Mouse (Mus musculus): Measurements from ENCODE around the gene Clip3.

DNA sequence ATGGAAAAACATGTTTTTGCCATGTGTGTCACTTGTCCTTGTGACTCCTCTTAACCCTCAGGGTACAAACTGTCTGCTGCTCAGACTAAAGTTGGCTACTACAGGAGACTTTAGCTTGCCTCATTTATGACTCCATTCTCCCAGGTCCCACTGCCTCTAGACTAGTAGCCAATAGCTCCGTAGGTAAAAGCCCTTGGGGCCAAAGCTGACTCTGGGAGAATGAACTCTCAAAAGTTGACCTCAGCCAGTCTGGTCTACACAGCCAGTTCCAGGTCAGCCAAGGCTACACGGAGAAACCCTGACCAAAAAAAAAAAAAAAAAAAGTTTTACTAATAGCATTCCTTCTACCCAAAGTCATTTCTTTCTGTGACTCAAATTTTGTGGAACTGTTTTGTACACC is 12.6 kb upstream of the Clip3 start:
- no peak for TF ChIP-seq POLR2A (IDR thresholded peaks at IDR 0.05; ENCODE audit: insufficient read length, low read depth)
- TF ChIP-seq MAX (IDR thresholded peaks at IDR 0.05; ENCODE audit: low read depth) = no peak
- no peak for TF ChIP-seq POLR2AphosphoS2 (IDR thresholded peaks at IDR 0.05; ENCODE audit: insufficient read length, low read depth)
- TF ChIP-seq USF1 (IDR thresholded peaks at IDR 0.05; ENCODE audit: low read depth) = no peak
- no peak for TF ChIP-seq MYOG (IDR thresholded peaks at IDR 0.05; ENCODE audit: control insufficient read depth in 1 of 3, insufficient read depth in 1 of 3, insufficient read length in 2 of 3, low read depth in 2 of 3)
